Mouse (Mus musculus): ENCODE results near the gene Fance. TPM values are rescaled to one million over a fixed set of nuclear protein-coding genes. Genes with fewer than 3 reads are reported as not detected.

The Fance gene
- 18.8 and 21.2 TPM in 2 replicates for polyA plus RNA-seq (2014; fragmentation: Nextera tagmentation; extraction: Ambion mirVana)

DNA sequence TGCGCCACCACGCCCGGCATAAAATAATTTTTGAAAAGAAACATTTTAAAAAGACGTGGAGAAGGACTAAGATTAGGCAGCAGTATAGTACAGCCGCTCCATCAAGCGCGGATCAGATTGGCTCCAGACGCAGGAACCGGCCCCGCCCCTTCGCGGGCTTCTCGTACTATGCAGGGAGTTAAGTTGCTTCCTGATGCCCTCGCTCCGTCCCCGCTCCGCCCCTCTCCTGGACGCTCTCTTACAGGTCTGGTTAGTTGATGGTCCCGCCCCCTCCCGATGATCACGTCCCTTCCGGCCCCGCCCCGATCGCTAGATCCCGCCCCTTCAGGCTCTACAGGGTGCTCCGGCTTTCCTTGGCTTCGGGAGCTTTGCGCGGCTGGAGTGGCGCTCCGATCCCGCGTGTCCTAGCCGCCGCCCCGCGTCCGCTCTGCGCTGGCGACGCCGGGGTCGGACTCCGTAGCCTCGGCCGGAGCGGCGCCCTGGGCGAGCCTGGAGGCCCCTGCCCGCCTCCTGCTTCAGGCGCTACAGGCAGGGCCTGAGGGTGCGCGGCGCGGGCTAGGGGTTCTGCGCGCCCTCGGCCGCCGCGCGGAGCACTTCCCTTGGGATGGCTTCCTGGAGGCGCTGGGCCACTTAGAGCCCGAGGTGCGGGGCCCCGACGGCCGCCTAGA is at the start of gene Fance:
TSS of gene Fance (plus strand) at position 308 of the 668 bp plus-strand sequence.
- Histone ChIP-seq H3K27ac (replicated peaks; ENCODE audit: low read depth, low read length) (peak within 1 kb of the TSS; percentile 74), H3K4me1 (ENCODE audit: control insufficient read depth, insufficient read depth, low read length) (peaks cover 2% of the 10 kb centered on the region), H3K4me2 (ENCODE audit: low read depth, low read length) (peak within 1 kb of the TSS; percentile 77), H3K36me3 (replicated peaks; ENCODE audit: control insufficient read depth, insufficient read depth, low read depth, low read length) (no peaks in the 10 kb centered on the region; the same call in 1 of the 2 replicates), H3K9ac (replicated peaks; ENCODE audit: low read length) (peak within 1 kb of the TSS; percentile 85), H3K27me3 (ENCODE audit: control insufficient read depth, insufficient read depth, low read length) (no peaks in the 10 kb centered on the region), H3K9me3 (replicated peaks; ENCODE audit: control insufficient read depth, low read length) (no peaks in the 10 kb centered on the region), H3K4me3 (ENCODE audit: low read depth, low read length) (peak within 1 kb of the TSS; percentile 76)
- peak; percentile 96 for ATAC-seq (replicated peaks; ENCODE audit: insufficient number of reproducible peaks, low FRiP score, low TSS enrichment, low read depth)
- peak; percentile 99 for DNase-seq (ENCODE audit: low spot score)
- under 1% methylated on average over 68 of the region's 69 CpGs for WGBS

DNA sequence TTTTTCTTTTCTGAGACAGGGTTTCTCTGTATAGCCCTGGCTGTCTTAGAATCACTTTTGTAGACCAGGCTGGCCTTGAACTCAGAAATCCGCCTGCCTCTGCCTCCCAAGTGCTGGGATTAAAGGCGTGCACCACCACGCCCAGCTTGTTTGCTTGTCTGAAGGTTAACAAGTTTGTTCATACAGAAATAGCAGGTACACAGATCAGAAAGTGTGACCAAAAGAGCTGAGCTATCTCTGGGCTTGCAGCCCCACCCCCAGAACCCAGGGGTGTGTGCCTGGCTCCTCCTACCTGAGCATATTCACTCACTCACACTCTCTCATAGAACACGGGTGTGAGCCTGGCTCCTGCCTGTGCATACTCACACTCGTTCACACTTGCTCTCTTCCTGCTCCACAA is 46.1 kb upstream of the Fance start:
- DNase-seq (ENCODE audit: low spot score) (no peak), ATAC-seq (replicated peaks; ENCODE audit: insufficient number of reproducible peaks, low FRiP score, low TSS enrichment, low read depth) (no peak)
- no peak overlapping the region for H3K4me3 ChIP-seq (ENCODE audit: low read depth, low read length)
- H3K36me3 ChIP-seq (replicated peaks; ENCODE audit: control insufficient read depth, insufficient read depth, low read depth, low read length), result no peaks in the 10 kb centered on the region
- 93% methylated on average over 5 of the region's 5 CpGs for WGBS
- H3K27ac ChIP-seq (replicated peaks; ENCODE audit: low read depth, low read length), result no peak overlapping the region
- no peaks in the 10 kb centered on the region for H3K27me3 ChIP-seq (ENCODE audit: control insufficient read depth, insufficient read depth, low read length)
- no peak overlapping the region for H3K9ac ChIP-seq (replicated peaks; ENCODE audit: low read length)
- no peaks in the 10 kb centered on the region for H3K4me1 ChIP-seq (ENCODE audit: control insufficient read depth, insufficient read depth, low read length)
- H3K9me3 ChIP-seq (replicated peaks; ENCODE audit: control insufficient read depth, low read length), result no peaks in the 10 kb centered on the region
- H3K4me2 ChIP-seq (ENCODE audit: low read depth, low read length), result no peak overlapping the region

DNA sequence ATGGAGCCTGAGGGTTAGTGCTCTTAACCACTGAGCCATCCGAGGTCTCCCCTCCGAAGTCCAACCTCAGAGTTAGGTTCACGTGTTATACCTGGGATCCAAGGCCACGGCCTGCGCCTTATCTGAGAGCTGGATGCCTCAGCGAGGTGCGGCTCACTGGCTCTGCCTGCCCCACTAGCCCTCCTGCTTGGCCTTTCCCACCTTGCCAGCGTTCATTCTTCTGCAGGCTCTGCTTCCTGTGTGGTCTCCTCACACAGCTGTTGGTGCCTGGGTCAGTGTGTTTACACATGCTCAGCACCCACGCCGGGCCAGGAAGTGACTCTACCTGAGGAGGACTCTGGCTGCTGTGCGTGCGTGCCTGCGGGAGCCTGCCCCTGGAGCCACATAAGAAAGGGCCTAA is 43.2 kb upstream of the Fance start:
- no peak overlapping the region for H3K27ac ChIP-seq (replicated peaks; ENCODE audit: low read depth, low read length)

GRCm38 (mm10) chr17:28271537-28272266 is 41.6 kb upstream of the Fance start:
- H3K9ac ChIP-seq (replicated peaks; ENCODE audit: low read length), result no peak overlapping the region
- 80% methylated on average over 12 of the region's 12 CpGs for WGBS
- H3K4me1 ChIP-seq (ENCODE audit: control insufficient read depth, insufficient read depth, low read length), result no peaks in the 10 kb centered on the region
- no peak overlapping the region for H3K27ac ChIP-seq (replicated peaks; ENCODE audit: low read depth, low read length)
- DNase-seq (ENCODE audit: low spot score), result no peak
- ATAC-seq (replicated peaks; ENCODE audit: insufficient number of reproducible peaks, low FRiP score, low TSS enrichment, low read depth), result no peak
- H3K4me2 ChIP-seq (ENCODE audit: low read depth, low read length), result no peak overlapping the region
- H3K4me3 ChIP-seq (ENCODE audit: low read depth, low read length), result no peak overlapping the region
- H3K9me3 ChIP-seq (replicated peaks; ENCODE audit: control insufficient read depth, low read length), result no peaks in the 10 kb centered on the region
- no peaks in the 10 kb centered on the region for H3K27me3 ChIP-seq (ENCODE audit: control insufficient read depth, insufficient read depth, low read length)
- H3K36me3 ChIP-seq (replicated peaks; ENCODE audit: control insufficient read depth, insufficient read depth, low read depth, low read length), result no peaks in the 10 kb centered on the region

More for the DNA sequence above, 43.2 kb upstream of the Fance start:
- Histone ChIP-seq H3K36me3 (replicated peaks; ENCODE audit: control insufficient read depth, insufficient read depth, low read depth, low read length) (no peaks in the 10 kb centered on the region), H3K9me3 (replicated peaks; ENCODE audit: control insufficient read depth, low read length) (no peaks in the 10 kb centered on the region), H3K27me3 (ENCODE audit: control insufficient read depth, insufficient read depth, low read length) (no peaks in the 10 kb centered on the region), H3K4me1 (ENCODE audit: control insufficient read depth, insufficient read depth, low read length) (no peaks in the 10 kb centered on the region), H3K4me2 (ENCODE audit: low read depth, low read length) (no peak overlapping the region), H3K4me3 (ENCODE audit: low read depth, low read length) (no peak overlapping the region), H3K9ac (replicated peaks; ENCODE audit: low read length) (no peak overlapping the region)
- 64% methylated on average over 13 of the region's 13 CpGs for WGBS
- ATAC-seq (replicated peaks; ENCODE audit: insufficient number of reproducible peaks, low FRiP score, low TSS enrichment, low read depth) (no peak), DNase-seq (ENCODE audit: low spot score) (no peak)

- DNase-seq (ENCODE audit: low spot score) (no peak), ATAC-seq (replicated peaks; ENCODE audit: insufficient number of reproducible peaks, low FRiP score, low TSS enrichment, low read depth) (no peak)
- Histone ChIP-seq H3K4me1 (ENCODE audit: control insufficient read depth, insufficient read depth, low read length) (no peaks in the 10 kb centered on the region), H3K36me3 (replicated peaks; ENCODE audit: control insufficient read depth, insufficient read depth, low read depth, low read length) (no peaks in the 10 kb centered on the region), H3K4me3 (ENCODE audit: low read depth, low read length) (no peak overlapping the region), H3K9me3 (replicated peaks; ENCODE audit: control insufficient read depth, low read length) (no peaks in the 10 kb centered on the region), H3K9ac (replicated peaks; ENCODE audit: low read length) (no peak overlapping the region), H3K27me3 (ENCODE audit: control insufficient read depth, insufficient read depth, low read length) (no peaks in the 10 kb centered on the region), H3K27ac (replicated peaks; ENCODE audit: low read depth, low read length) (no peak overlapping the region), H3K4me2 (ENCODE audit: low read depth, low read length) (no peak overlapping the region)
- WGBS, result 80% methylated on average over 9 of the region's 9 CpGs
Observed at GRCm38 (mm10) chr17:28272281-28272680, 41.0 kb upstream of the Fance start.

DNA sequence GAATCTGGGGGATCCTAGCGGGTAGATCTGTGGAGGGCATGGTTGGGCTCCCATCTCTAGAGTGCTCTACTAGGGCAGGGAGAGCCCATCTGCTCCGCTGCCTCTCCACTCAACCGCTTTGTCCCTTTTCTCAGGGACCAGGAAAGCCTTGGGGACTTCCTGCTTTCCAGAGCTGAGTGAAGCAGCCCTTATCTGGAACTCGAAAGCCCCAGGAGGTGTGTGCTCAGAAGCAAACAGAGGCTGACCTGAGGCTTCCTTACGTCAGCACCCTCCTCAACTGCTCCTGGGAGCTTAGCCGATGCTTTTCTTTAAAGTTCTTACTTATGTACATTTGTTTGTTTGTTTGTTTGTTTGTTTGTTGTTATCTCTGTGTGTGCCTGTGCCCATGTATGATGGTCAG is 40.5 kb upstream of the Fance start:
- WGBS, result 82% methylated on average over 6 of the region's 6 CpGs
- ATAC-seq (replicated peaks; ENCODE audit: insufficient number of reproducible peaks, low FRiP score, low TSS enrichment, low read depth) (no peak), DNase-seq (ENCODE audit: low spot score) (no peak)
- Histone ChIP-seq H3K27me3 (ENCODE audit: control insufficient read depth, insufficient read depth, low read length) (no peaks in the 10 kb centered on the region), H3K36me3 (replicated peaks; ENCODE audit: control insufficient read depth, insufficient read depth, low read depth, low read length) (no peaks in the 10 kb centered on the region), H3K4me2 (ENCODE audit: low read depth, low read length) (no peak overlapping the region), H3K4me1 (ENCODE audit: control insufficient read depth, insufficient read depth, low read length) (no peaks in the 10 kb centered on the region), H3K27ac (replicated peaks; ENCODE audit: low read depth, low read length) (no peak overlapping the region), H3K4me3 (ENCODE audit: low read depth, low read length) (no peak overlapping the region), H3K9ac (replicated peaks; ENCODE audit: low read length) (no peak overlapping the region; the same call in 1 of the 2 replicates), H3K9me3 (replicated peaks; ENCODE audit: control insufficient read depth, low read length) (no peaks in the 10 kb centered on the region)

DNA sequence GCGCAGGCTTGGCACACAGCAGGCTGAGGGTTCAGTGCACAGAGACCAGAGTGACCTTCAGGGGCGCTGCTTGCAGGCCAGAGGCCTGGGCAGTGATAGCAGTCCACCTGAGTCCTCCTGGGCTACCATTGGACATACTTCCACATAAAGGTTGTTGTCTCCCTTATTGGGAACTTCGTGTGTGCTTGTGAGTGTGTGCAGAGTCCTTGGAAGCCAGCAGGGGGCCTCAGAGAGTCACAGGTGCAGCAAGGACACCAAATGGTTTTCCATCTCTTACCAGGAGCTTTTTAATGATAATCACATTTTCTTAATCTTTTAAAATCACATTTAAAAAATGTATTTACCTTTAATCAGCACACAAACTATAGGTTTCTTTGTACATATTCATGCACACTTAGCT is 38.6 kb upstream of the Fance start:
- Histone ChIP-seq H3K27me3 (ENCODE audit: control insufficient read depth, insufficient read depth, low read length) (no peaks in the 10 kb centered on the region), H3K4me1 (ENCODE audit: control insufficient read depth, insufficient read depth, low read length) (no peaks in the 10 kb centered on the region), H3K9ac (replicated peaks; ENCODE audit: low read length) (no peak overlapping the region), H3K4me2 (ENCODE audit: low read depth, low read length) (no peak overlapping the region), H3K27ac (replicated peaks; ENCODE audit: low read depth, low read length) (no peak overlapping the region), H3K4me3 (ENCODE audit: low read depth, low read length) (no peak overlapping the region), H3K9me3 (replicated peaks; ENCODE audit: control insufficient read depth, low read length) (no peaks in the 10 kb centered on the region), H3K36me3 (replicated peaks; ENCODE audit: control insufficient read depth, insufficient read depth, low read depth, low read length) (no peaks in the 10 kb centered on the region)
- no peak for DNase-seq (ENCODE audit: low spot score)
- no peak for ATAC-seq (replicated peaks; ENCODE audit: insufficient number of reproducible peaks, low FRiP score, low TSS enrichment, low read depth)
- 80% methylated on average over 3 of the region's 3 CpGs for WGBS

GRCm38 (mm10) chr17:28277226-28277625 is 36.1 kb upstream of the Fance start:
- H3K4me1 ChIP-seq (ENCODE audit: control insufficient read depth, insufficient read depth, low read length), result no peaks in the 10 kb centered on the region
- ATAC-seq (replicated peaks; ENCODE audit: insufficient number of reproducible peaks, low FRiP score, low TSS enrichment, low read depth) (no peak), DNase-seq (ENCODE audit: low spot score) (no peak)
- H3K27me3 ChIP-seq (ENCODE audit: control insufficient read depth, insufficient read depth, low read length), result no peaks in the 10 kb centered on the region
- H3K4me2 ChIP-seq (ENCODE audit: low read depth, low read length), result no peak overlapping the region
- no peak overlapping the region for H3K9ac ChIP-seq (replicated peaks; ENCODE audit: low read length)
- H3K9me3 ChIP-seq (replicated peaks; ENCODE audit: control insufficient read depth, low read length), result no peaks in the 10 kb centered on the region
- 83% methylated on average over 14 of the region's 14 CpGs for WGBS
- no peaks in the 10 kb centered on the region for H3K36me3 ChIP-seq (replicated peaks; ENCODE audit: control insufficient read depth, insufficient read depth, low read depth, low read length)
- H3K4me3 ChIP-seq (ENCODE audit: low read depth, low read length), result no peak overlapping the region
- no peak overlapping the region for H3K27ac ChIP-seq (replicated peaks; ENCODE audit: low read depth, low read length)
